Mouse (Mus musculus): ENCODE measurements at regions not wholly inside any gene's neighbourhood (a gene's known extent, or its start where the extent isn't known, plus 50 kb on each side); places are given as distances from the start of the nearest gene placed in this dataset.
"Not testable (repeated sequence)": the region's sequence is repeated elsewhere in the genome, so short reads cannot be mapped to it uniquely, and the experiment has no call there.

GRCm38 (mm10) chr8:55347851-55348250, 393.2 kb downstream of the Gpm6a start:
- DNase-seq; intact Hi-C loops (cut with DNase I): not testable (repeated sequence)

GRCm38 (mm10) chr8:55359851-55360250, 405.2 kb downstream of the Gpm6a start:
- intact Hi-C loops (cut with DNase I): not testable (repeated sequence)

GRCm38 (mm10) chr8:55367431-55367830, 412.8 kb downstream of the Gpm6a start:
- DNase-seq; intact Hi-C loops (cut with DNase I): not testable (repeated sequence)

More at GRCm38 (mm10) chr8:55359851-55360250, 405.2 kb downstream of the Gpm6a start:
- not testable (repeated sequence) for DNase-seq

- intact Hi-C loops (cut with DNase I): loop anchor here (5.0 kb wide), 1 partner anchor 70 kb away; no protein-coding TSS in a partner anchor
- DNase-seq: no peak
Observed at GRCm38 (mm10) chr8:55397046-55397445, 442.4 kb downstream of the Gpm6a start.

- no peak for DNase-seq
- intact Hi-C loops (cut with DNase I): loop anchor here (5.0 kb wide), 1 partner anchor 69 kb away; no protein-coding TSS in a partner anchor
Observed at GRCm38 (mm10) chr8:55398331-55398730, 443.7 kb downstream of the Gpm6a start.

GRCm38 (mm10) chr8:55400412-55400811, 445.8 kb downstream of the Gpm6a start:
- intact Hi-C loops (cut with DNase I): no loop called here
- no peak for DNase-seq

- intact Hi-C loops (cut with DNase I): not testable (repeated sequence)
Observed at GRCm38 (mm10) chr8:55406903-55407302, 452.3 kb downstream of the Gpm6a start.

More at GRCm38 (mm10) chr8:55406903-55407302, 452.3 kb downstream of the Gpm6a start:
- not testable (repeated sequence) for DNase-seq
